Mouse (Mus musculus): ENCODE results near the gene Cttn. TPM values are rescaled to one million over a fixed set of nuclear protein-coding genes. Genes with fewer than 3 reads are reported as not detected.

The Cttn gene
- polyA plus RNA-seq, 1 experiment from 2014 or later = 14.8 TPM

- Histone ChIP-seq H3K27ac (no peak overlapping the region), H3K36me3 (ENCODE audit: inconsistent target) (no peaks in the 10 kb centered on the region), H3K79me2 (ENCODE audit: inconsistent target) (no peaks in the 10 kb centered on the region), H3K4me3 (ENCODE audit: inconsistent target) (no peak overlapping the region)
- 76% methylated on average over 6 of the region's 6 CpGs for WGBS (ENCODE audit: missing documents)
Measured at GRCm38 (mm10) chr7:144391727-144392126, 79.1 kb downstream of the Cttn start.

- no peaks in the 10 kb centered on the region for H3K36me3 ChIP-seq (ENCODE audit: inconsistent target)
- H3K79me2 ChIP-seq (ENCODE audit: inconsistent target) = no peaks in the 10 kb centered on the region
- WGBS (ENCODE audit: missing documents) = 88% methylated on average over 8 of the region's 8 CpGs
- no peak overlapping the region for H3K27ac ChIP-seq
- no peak overlapping the region for H3K4me3 ChIP-seq (ENCODE audit: inconsistent target)
Measured at GRCm38 (mm10) chr7:144390676-144391075, 80.1 kb downstream of the Cttn start.

DNA sequence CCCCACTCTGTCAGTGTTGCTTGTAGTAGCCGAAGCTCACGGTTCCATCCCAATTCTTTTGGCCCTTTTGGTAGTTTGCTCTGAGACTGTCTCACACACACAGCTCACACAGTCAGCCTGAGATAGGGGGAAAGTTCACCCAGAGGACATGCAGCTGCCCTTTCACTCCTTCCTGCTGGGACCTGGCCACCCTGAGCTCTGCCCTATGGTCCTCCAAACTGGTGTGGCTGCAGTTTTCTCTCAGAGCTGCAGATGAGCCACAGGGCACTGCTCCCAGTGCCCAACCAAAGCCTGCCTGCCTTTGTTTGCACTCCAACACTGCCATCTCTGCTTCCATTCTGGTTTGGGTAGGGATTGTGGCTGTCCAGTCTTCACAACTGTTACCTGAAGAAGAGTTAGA, 81.1 kb downstream of the Cttn start:
- H3K36me3 ChIP-seq (ENCODE audit: inconsistent target) = no peaks in the 10 kb centered on the region
- H3K79me2 ChIP-seq (ENCODE audit: inconsistent target) = no peaks in the 10 kb centered on the region
- no peak overlapping the region for H3K4me3 ChIP-seq (ENCODE audit: inconsistent target)
- no peak overlapping the region for H3K27ac ChIP-seq
- WGBS (ENCODE audit: missing documents) = 100% methylated on average over 2 of the region's 2 CpGs

GRCm38 (mm10) chr7:144387537-144387936, 83.3 kb downstream of the Cttn start:
- WGBS (ENCODE audit: missing documents) = 93% methylated on average over 6 of the region's 6 CpGs
- H3K36me3 ChIP-seq (ENCODE audit: inconsistent target) = no peaks in the 10 kb centered on the region
- no peak overlapping the region for H3K4me3 ChIP-seq (ENCODE audit: inconsistent target)
- H3K27ac ChIP-seq = no peak overlapping the region
- no peaks in the 10 kb centered on the region for H3K79me2 ChIP-seq (ENCODE audit: inconsistent target)

Other genes starting within 250 kb of the Cttn start
- 25.9 to 74.0 TPM (median 35.3 TPM) in 3 replicates for gene Ppfia1, start 82.7 kb upstream of the Cttn start, polyA plus RNA-seq (2018)
- 9.0 to 12.9 TPM (median 10.1 TPM) in 3 replicates for gene Fadd, start 111.5 kb upstream of the Cttn start, polyA plus RNA-seq (2018)